In the genomic region with DNA sequence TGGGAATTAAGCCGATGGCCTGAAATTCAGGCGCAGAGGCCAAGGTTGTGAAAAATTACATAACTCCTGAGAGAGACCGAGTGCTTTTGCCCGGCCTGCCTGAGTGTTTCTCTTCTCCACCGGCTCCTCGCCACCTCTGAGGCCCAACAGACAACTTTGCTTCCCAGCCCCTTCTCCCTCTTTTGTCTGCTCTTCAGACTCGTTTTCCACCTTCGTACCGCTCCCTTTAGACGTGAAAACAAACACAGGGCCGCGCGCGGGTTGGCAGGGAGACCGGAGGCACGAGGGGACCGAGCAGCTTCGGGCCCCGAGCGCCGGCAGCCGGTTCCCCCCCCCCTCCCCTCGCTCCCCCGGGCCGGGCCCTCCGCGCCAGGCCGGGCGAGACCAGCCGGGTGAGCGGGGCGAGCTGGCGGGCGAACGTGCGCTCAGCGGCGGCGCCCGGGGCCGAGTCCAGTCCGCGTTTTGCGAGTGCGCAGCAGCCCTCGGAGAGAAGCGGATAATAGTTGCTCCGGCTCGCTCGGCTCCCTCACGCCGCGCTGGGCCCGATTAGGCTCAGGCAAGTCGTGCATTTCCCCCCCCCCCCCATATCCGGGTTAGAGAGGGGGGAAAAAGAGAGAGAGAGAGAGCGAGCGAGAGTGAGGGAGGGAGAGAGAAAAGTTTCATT, we compare ENCODE assay signal across 8 mouse cellular contexts. TPM values are rescaled to one million over a fixed set of nuclear protein-coding genes. Genes with fewer than 3 reads are reported as not detected.
DNase-seq lines count a peak whose midpoint lies in the region; ATAC-seq lines count a peak whose summit lies in the region.

A gene (plus strand): TSS at position 493 of the 664 bp plus-strand sequence.

- no peaks in the 10 kb centered on the region for H3K36me3 ChIP-seq in embryonic facial prominence, embryonic 12.5 days
- H3K36me3 ChIP-seq in limb, embryonic 15.5 days = no peaks in the 10 kb centered on the region
- no peaks in the 10 kb centered on the region for H3K36me3 ChIP-seq in midbrain, embryonic 16.5 days (ENCODE audit: control insufficient read depth, insufficient read depth, low read length)

- peak within 1 kb of the TSS; percentile 58 for H3K4me2 ChIP-seq in embryonic facial prominence, embryonic 12.5 days (replicated peaks)
- peak within 1 kb of the TSS; percentile 56 for H3K4me2 ChIP-seq in limb, embryonic 15.5 days
- peak within 1 kb of the TSS; percentile 81 for H3K4me2 ChIP-seq in midbrain, embryonic 16.5 days (ENCODE audit: low read length)

- WGBS in embryonic facial prominence, embryonic 12.5 days = under 1% methylated on average over 47 of the region's 58 CpGs
- WGBS in limb, embryonic 15.5 days = under 1% methylated on average over 50 of the region's 58 CpGs
- WGBS in midbrain, embryonic 16.5 days = 0% methylated on average over 40 of the region's 58 CpGs

- H3K4me1 ChIP-seq in embryonic facial prominence, embryonic 12.5 days = peaks cover 3% of the 10 kb centered on the region; the same call in 1 of the 2 replicates
- peaks cover 12% of the 10 kb centered on the region; the same call in 1 of the 2 replicates for H3K4me1 ChIP-seq in limb, embryonic 15.5 days
- H3K4me1 ChIP-seq in midbrain, embryonic 16.5 days (ENCODE audit: control insufficient read depth, insufficient read depth, low read length) = peaks cover 20% of the 10 kb centered on the region

- peak within 1 kb of the TSS; percentile 100 for H3K27ac ChIP-seq in embryonic facial prominence, embryonic 12.5 days
- H3K27ac ChIP-seq in limb, embryonic 15.5 days = peak within 1 kb of the TSS; percentile 100
- H3K27ac ChIP-seq in midbrain, embryonic 16.5 days (ENCODE audit: low read length) = peak within 1 kb of the TSS; percentile 100

- peak within 1 kb of the TSS; percentile 100 for H3K9ac ChIP-seq in embryonic facial prominence, embryonic 12.5 days
- peak within 1 kb of the TSS; percentile 98 for H3K9ac ChIP-seq in limb, embryonic 15.5 days
- H3K9ac ChIP-seq in midbrain, embryonic 16.5 days (ENCODE audit: low read depth, low read length) = peak within 1 kb of the TSS; percentile 100

- ATAC-seq in embryonic facial prominence, embryonic 12.5 days (ENCODE audit: insufficient number of reproducible peaks, insufficient read depth, low FRiP score, low TSS enrichment) = peak; percentile 79
- ATAC-seq in limb, embryonic 15.5 days (ENCODE audit: insufficient number of reproducible peaks, low FRiP score, low TSS enrichment, low read depth) = peak; percentile 83
- peak; percentile 66 for ATAC-seq in midbrain, embryonic 16.5 days

- peak; percentile 72 for DNase-seq in 3T3-L1 (ENCODE audit: low read depth, low spot score)
- peak; percentile 89 for DNase-seq in adrenal gland, postnatal 14 days
- peak; percentile 86 to 88 for DNase-seq in heart, adult 18-20 months
- peak; percentile 84 for DNase-seq in kidney, adult 18-20 months
- DNase-seq in spleen, postnatal 10 days (ENCODE audit: low spot score in 2 of 2) = peak; percentile 78 to 90

- H3K4me3 ChIP-seq in embryonic facial prominence, embryonic 12.5 days = peak within 1 kb of the TSS; percentile 97
- H3K4me3 ChIP-seq in limb, embryonic 15.5 days = peak within 1 kb of the TSS; percentile 94
- peak within 1 kb of the TSS; percentile 94 for H3K4me3 ChIP-seq in midbrain, embryonic 16.5 days (ENCODE audit: low read depth, low read length)

- H3K27me3 ChIP-seq in embryonic facial prominence, embryonic 12.5 days = no peaks in the 10 kb centered on the region
- H3K27me3 ChIP-seq in limb, embryonic 15.5 days = no peaks in the 10 kb centered on the region
- H3K27me3 ChIP-seq in midbrain, embryonic 16.5 days (ENCODE audit: control insufficient read depth, insufficient read depth, low read depth, low read length) = no peaks in the 10 kb centered on the region

- H3K9me3 ChIP-seq in embryonic facial prominence, embryonic 12.5 days = no peaks in the 10 kb centered on the region
- no peaks in the 10 kb centered on the region for H3K9me3 ChIP-seq in limb, embryonic 15.5 days
- no peaks in the 10 kb centered on the region for H3K9me3 ChIP-seq in midbrain, embryonic 16.5 days (replicated peaks; ENCODE audit: control insufficient read depth, low read length, poor library complexity, severe bottlenecking)

RNA-seq across cellular contexts. Expression of the gene that starts here (rescaled TPM):
- 70.0 and 75.6 TPM in 2 replicates for total RNA-seq in adrenal gland, postnatal 14 days (2021)
- 17.2 and 18.5 TPM in 2 replicates for polyA plus RNA-seq in embryonic facial prominence, embryonic 12.5 days (2016; fragmentation: Nextera tagmentation; extraction: Ambion mirVana)
- 10 to 100 TPM; 23.5 to 27.7 TPM for total RNA-seq in heart, adult 18-20 months (2021)
- polyA plus RNA-seq in limb, embryonic 15.5 days (2015; fragmentation: Nextera tagmentation; extraction: Ambion mirVana) = 11.0 and 11.4 TPM in 2 replicates
- 13.1 and 13.2 TPM in 2 replicates for polyA plus RNA-seq in midbrain, embryonic 16.5 days (2015; fragmentation: Nextera tagmentation; extraction: Ambion mirVana)

Comparison
In these comparisons a context has a peak if more than half of its experiments do, and no peak if none do; other contexts are left out.
1. Peak in every context shown above with its lines: DNase-seq, ATAC-seq, H3K4me3 ChIP-seq and H3K27ac ChIP-seq.